ENCODE assay signal across 8 mouse cellular contexts in genomic region chr9:66124111-66124531, GRCm38 (mm10). TPM values are rescaled to one million over a fixed set of nuclear protein-coding genes. Genes with fewer than 3 reads are reported as not detected.
A peak's percentile ranks its signal among the peaks of the same experiment; 100 is the strongest.
DNase-seq lines count a peak whose midpoint lies in the region; ATAC-seq and TF ChIP-seq lines count a peak whose summit lies in the region.

No protein-coding gene starts in this region.

- no peak for DNase-seq in cerebellum, adult 9-11 months
- DNase-seq in thymus, adult 2 months = no peak
- no peak for DNase-seq in thymus, postnatal 10 days (ENCODE audit: low spot score in 2 of 2)
- DNase-seq in limb, embryonic 14.5 days (ENCODE audit: low spot score) = peak; percentile 59
- no peak for DNase-seq in yolk sac, embryonic 10.5 days (ENCODE audit: low spot score)

- ATAC-seq in cerebellum, adult (ENCODE audit: insufficient number of reproducible peaks, low FRiP score, low TSS enrichment) = peak; percentile 10; the same call in 1 of the 2 replicates
- ATAC-seq in heart, embryonic 13.5 days (ENCODE audit: extremely low read depth, insufficient number of reproducible peaks, low FRiP score, low TSS enrichment) = no peak
- peak; percentile 5; the same call in 1 of the 2 replicates for ATAC-seq in limb, embryonic 14.5 days (ENCODE audit: low FRiP score, low read depth)
- peak; percentile 41 for ATAC-seq in neural tube, embryonic 13.5 days (ENCODE audit: low read depth)

- peaks cover 6% of the 10 kb centered on the region for H3K4me1 ChIP-seq in thymus, adult 2 months (replicated peaks; ENCODE audit: control insufficient read depth, insufficient read depth, low read length)
- peaks cover 47% of the 10 kb centered on the region for H3K4me1 ChIP-seq in heart, embryonic 13.5 days
- peaks cover 20% of the 10 kb centered on the region for H3K4me1 ChIP-seq in limb, embryonic 14.5 days (ENCODE audit: control insufficient read depth, insufficient read depth, low read length)
- peaks cover 61% of the 10 kb centered on the region for H3K4me1 ChIP-seq in neural tube, embryonic 13.5 days (replicated peaks)

- TF ChIP-seq CTCF in thymus, adult 2 months (IDR thresholded peaks at IDR 0.05; ENCODE audit: borderline replicate concordance, control insufficient read depth, extremely low read depth, insufficient read depth, low read length, poor library complexity) = no peak

- H3K27ac ChIP-seq in thymus, adult 2 months (ENCODE audit: control insufficient read depth, insufficient read depth, low read length) = no peak overlapping the region
- peak overlapping the region; percentile 91 for H3K27ac ChIP-seq in heart, embryonic 13.5 days (replicated peaks)
- peak overlapping the region; percentile 63; the same call in 1 of the 2 replicates for H3K27ac ChIP-seq in limb, embryonic 14.5 days (replicated peaks; ENCODE audit: low read depth, low read length)
- peak overlapping the region; percentile 94 for H3K27ac ChIP-seq in neural tube, embryonic 13.5 days (replicated peaks)

- no peaks in the 10 kb centered on the region for H3K27me3 ChIP-seq in thymus, adult 2 months (ENCODE audit: control insufficient read depth, insufficient read depth, low read length)
- H3K27me3 ChIP-seq in heart, embryonic 13.5 days (replicated peaks) = no peaks in the 10 kb centered on the region
- H3K27me3 ChIP-seq in limb, embryonic 14.5 days (ENCODE audit: control insufficient read depth, insufficient read depth, low read length) = no peaks in the 10 kb centered on the region
- no peaks in the 10 kb centered on the region for H3K27me3 ChIP-seq in neural tube, embryonic 13.5 days

- no peaks in the 10 kb centered on the region for H3K9me3 ChIP-seq in heart, embryonic 13.5 days
- no peaks in the 10 kb centered on the region for H3K9me3 ChIP-seq in limb, embryonic 14.5 days (ENCODE audit: control insufficient read depth, low read length)
- no peaks in the 10 kb centered on the region for H3K9me3 ChIP-seq in neural tube, embryonic 13.5 days

- H3K9ac ChIP-seq in heart, embryonic 13.5 days = peak overlapping the region; percentile 94
- peak overlapping the region; percentile 70 for H3K9ac ChIP-seq in limb, embryonic 14.5 days (ENCODE audit: low read depth, low read length, severe bottlenecking)
- peak overlapping the region; percentile 94 for H3K9ac ChIP-seq in neural tube, embryonic 13.5 days

- no peaks in the 10 kb centered on the region for H3K36me3 ChIP-seq in thymus, adult 2 months (ENCODE audit: control insufficient read depth, insufficient read depth, low read length)
- peaks cover 12% of the 10 kb centered on the region for H3K36me3 ChIP-seq in heart, embryonic 13.5 days
- no peaks in the 10 kb centered on the region for H3K36me3 ChIP-seq in limb, embryonic 14.5 days (ENCODE audit: control insufficient read depth, insufficient read depth, low read length)
- H3K36me3 ChIP-seq in neural tube, embryonic 13.5 days = no peaks in the 10 kb centered on the region

- WGBS in thymus, adult 2 months = under 1% methylated on average over 12 of the region's 12 CpGs
- WGBS in heart, embryonic 13.5 days = under 1% methylated on average over 12 of the region's 12 CpGs
- WGBS in limb, embryonic 14.5 days = under 1% methylated on average over 12 of the region's 12 CpGs
- under 1% methylated on average over 12 of the region's 12 CpGs for WGBS in neural tube, embryonic 13.5 days

- H3K4me2 ChIP-seq in heart, embryonic 13.5 days = peak overlapping the region; percentile 91
- H3K4me2 ChIP-seq in limb, embryonic 14.5 days (replicated peaks; ENCODE audit: low read depth, low read length, severe bottlenecking) = peak overlapping the region; percentile 52
- H3K4me2 ChIP-seq in neural tube, embryonic 13.5 days = peak overlapping the region; percentile 82

- no peak for TF ChIP-seq POLR2A in thymus, adult 2 months (IDR thresholded peaks at IDR 0.05; ENCODE audit: control insufficient read depth, extremely low read depth, insufficient read depth, low read length, poor library complexity)
- no peak for TF ChIP-seq POLR2A in limb, embryonic 14.5 days (IDR thresholded peaks at IDR 0.05; ENCODE audit: borderline replicate concordance, extremely low read depth, insufficient read depth, insufficient read length)

- peak overlapping the region; percentile 60 for H3K4me3 ChIP-seq in thymus, adult 2 months (ENCODE audit: control insufficient read depth, insufficient read depth, low read length)
- H3K4me3 ChIP-seq in heart, embryonic 13.5 days = peak overlapping the region; percentile 89
- peak overlapping the region; percentile 60 for H3K4me3 ChIP-seq in limb, embryonic 14.5 days (replicated peaks; ENCODE audit: low read length)
- peak overlapping the region; percentile 65 for H3K4me3 ChIP-seq in neural tube, embryonic 13.5 days

RNA-seq across cellular contexts. Expression of gene Snx1, which starts 2.3 kb away (rescaled TPM):
- polyA plus RNA-seq in thymus, adult 2 months (2012; rRNA removed) = 55.3 and 59.1 TPM in 2 replicates
- 59.6 and 65.8 TPM in 2 replicates for polyA plus RNA-seq in heart, embryonic 13.5 days (2015; fragmentation: Nextera tagmentation; extraction: Ambion mirVana)
- 95.8 and 111 TPM in 2 replicates for polyA plus RNA-seq in limb, embryonic 14.5 days (2012; rRNA removed)
- 123 and 125 TPM in 2 replicates for polyA plus RNA-seq in limb, embryonic 14.5 days (2014; fragmentation: Nextera tagmentation; extraction: Ambion mirVana)
- 83.5 and 84.3 TPM in 2 replicates for polyA plus RNA-seq in neural tube, embryonic 13.5 days (2015; fragmentation: Nextera tagmentation; extraction: Ambion mirVana)

RNA-seq across cellular contexts. Expression of gene Ciao2a, which starts 2.3 kb away (rescaled TPM):
- polyA plus RNA-seq in thymus, adult 2 months (2012; rRNA removed) = 16.4 and 16.9 TPM in 2 replicates
- 152 and 172 TPM in 2 replicates for polyA plus RNA-seq in heart, embryonic 13.5 days (2015; fragmentation: Nextera tagmentation; extraction: Ambion mirVana)
- polyA plus RNA-seq in limb, embryonic 14.5 days (2012; rRNA removed) = 47.1 and 53.0 TPM in 2 replicates
- polyA plus RNA-seq in limb, embryonic 14.5 days (2014; fragmentation: Nextera tagmentation; extraction: Ambion mirVana) = 132 and 134 TPM in 2 replicates
- polyA plus RNA-seq in neural tube, embryonic 13.5 days (2015; fragmentation: Nextera tagmentation; extraction: Ambion mirVana) = 99.2 and 110 TPM in 2 replicates

RNA-seq across cellular contexts. Expression of gene Dapk2, which starts 33.9 kb away (rescaled TPM):
- 3.4 and 5.1 TPM in 2 replicates for polyA plus RNA-seq in thymus, adult 2 months (2012; rRNA removed)
- 4.5 and 4.6 TPM in 2 replicates for polyA plus RNA-seq in heart, embryonic 13.5 days (2015; fragmentation: Nextera tagmentation; extraction: Ambion mirVana)
- 4.5 and 4.6 TPM in 2 replicates for polyA plus RNA-seq in limb, embryonic 14.5 days (2012; rRNA removed)
- polyA plus RNA-seq in limb, embryonic 14.5 days (2014; fragmentation: Nextera tagmentation; extraction: Ambion mirVana) = 5.0 and 6.3 TPM in 2 replicates
- 1.3 and 2.5 TPM in 2 replicates for polyA plus RNA-seq in neural tube, embryonic 13.5 days (2015; fragmentation: Nextera tagmentation; extraction: Ambion mirVana)

RNA-seq across cellular contexts. Expression of gene Snx22, which starts 54.6 kb away (rescaled TPM):
- polyA plus RNA-seq in thymus, adult 2 months (2012; rRNA removed) = 5.8 and 9.2 TPM in 2 replicates
- polyA plus RNA-seq in heart, embryonic 13.5 days (2015; fragmentation: Nextera tagmentation; extraction: Ambion mirVana) = 2.3 and 3.0 TPM in 2 replicates
- polyA plus RNA-seq in limb, embryonic 14.5 days (2012; rRNA removed) = 5.0 and 6.1 TPM in 2 replicates
- 3.1 and 3.2 TPM in 2 replicates for polyA plus RNA-seq in limb, embryonic 14.5 days (2014; fragmentation: Nextera tagmentation; extraction: Ambion mirVana)
- polyA plus RNA-seq in neural tube, embryonic 13.5 days (2015; fragmentation: Nextera tagmentation; extraction: Ambion mirVana) = 5.3 and 6.6 TPM in 2 replicates
